Mouse (Mus musculus) embryo, embryonic 11 days (tissue): ENCODE measurements around the gene Dhcr24.

Experiments
- DNase-seq: peaks from one replicate; pipeline ENCODE4 v3.0.0-alpha.2; 2015

Dhcr24 gene

GRCm38 (mm10) chr4:106613105-106613504, 52.3 kb downstream of the Dhcr24 start:
- DNase-seq: no peak

- DNase-seq: no peak
Observed at GRCm38 (mm10) chr4:106613560-106613959, 52.7 kb downstream of the Dhcr24 start.

GRCm38 (mm10) chr4:106614180-106614797, 53.5 kb downstream of the Dhcr24 start:
- peak; percentile 85 for DNase-seq

GRCm38 (mm10) chr4:106614881-106615280, 54.0 kb downstream of the Dhcr24 start:
- DNase-seq: no peak

- no peak for DNase-seq
Observed at GRCm38 (mm10) chr4:106615637-106616036, 54.8 kb downstream of the Dhcr24 start.

GRCm38 (mm10) chr4:106617056-106617455, 56.2 kb downstream of the Dhcr24 start, which contains the start of gene Lexm:
Gene Lexm, minus strand, starts transcription at chr4:106617241.
- DNase-seq: peak; percentile 52

GRCm38 (mm10) chr4:106618898-106619297, 58.1 kb downstream of the Dhcr24 start:
- DNase-seq: no peak

- no peak for DNase-seq
Observed at GRCm38 (mm10) chr4:106621428-106621827, 60.6 kb downstream of the Dhcr24 start.

GRCm38 (mm10) chr4:106622030-106622493, 61.2 kb downstream of the Dhcr24 start, which contains the start of gene Ttc22:
Gene Ttc22, plus strand, starts transcription at chr4:106622432.
- no peak for DNase-seq

- no peak for DNase-seq
Observed at GRCm38 (mm10) chr4:106622712-106623111, 61.9 kb downstream of the Dhcr24 start.

- DNase-seq: no peak
Observed at GRCm38 (mm10) chr4:106624271-106624670, 63.4 kb downstream of the Dhcr24 start.

GRCm38 (mm10) chr4:106627809-106628208, 67.0 kb downstream of the Dhcr24 start:
- DNase-seq: no peak

GRCm38 (mm10) chr4:106628650-106629360, 68.0 kb downstream of the Dhcr24 start:
- DNase-seq: no peak

GRCm38 (mm10) chr4:106629374-106629773, 68.5 kb downstream of the Dhcr24 start:
- no peak for DNase-seq

GRCm38 (mm10) chr4:106630333-106631220, 69.7 kb downstream of the Dhcr24 start:
- peak; percentile 71 for DNase-seq

GRCm38 (mm10) chr4:106632313-106632712, 71.5 kb downstream of the Dhcr24 start:
- no peak for DNase-seq

- no peak for DNase-seq
Observed at GRCm38 (mm10) chr4:106633281-106634085, 72.6 kb downstream of the Dhcr24 start.

- no peak for DNase-seq
Observed at GRCm38 (mm10) chr4:106634086-106634479, 73.2 kb downstream of the Dhcr24 start.
